Mouse (Mus musculus) ovary, postnatal 36 days (tissue): Measurements from ENCODE around the gene Nanos2.
A peak's percentile ranks its signal among the peaks of the same experiment; 100 is the strongest.

Source experiments
- DNase-seq: peaks from one replicate; pipeline ENCODE4 v3.0.0; 2022; ENCODE audit warnings: low spot score, mixed read lengths

The Nanos2 gene

GRCm38 (mm10) chr7:18991660-18992293 is 4.6 kb downstream of the Nanos2 start:
- DNase-seq, result no peak

- DNase-seq, result peak; percentile 42
Observed at GRCm38 (mm10) chr7:18992294-18992675, 5.1 kb downstream of the Nanos2 start.

GRCm38 (mm10) chr7:18993036-18993435 is 5.8 kb downstream of the Nanos2 start:
- no peak for DNase-seq

GRCm38 (mm10) chr7:18998835-18999234 is 11.6 kb downstream of the Nanos2 start:
- no peak for DNase-seq

- DNase-seq, result no peak
Observed at GRCm38 (mm10) chr7:19000421-19000820, 13.2 kb downstream of the Nanos2 start.

GRCm38 (mm10) chr7:19001066-19001806 is 14.0 kb downstream of the Nanos2 start:
- DNase-seq, result peak; percentile 52

- no peak for DNase-seq
Observed at GRCm38 (mm10) chr7:19001807-19002085, 14.5 kb downstream of the Nanos2 start.

- DNase-seq, result no peak
Observed at GRCm38 (mm10) chr7:19002115-19002514, 14.9 kb downstream of the Nanos2 start.

- DNase-seq, result peak; percentile 54
Observed at GRCm38 (mm10) chr7:19002848-19003498, 15.8 kb downstream of the Nanos2 start.

GRCm38 (mm10) chr7:19003902-19004630 is 16.9 kb downstream of the Nanos2 start, which contains the start of gene Irf2bp1:
Irf2bp1 (plus strand) TSS chr7:19004044.
- DNase-seq, result peak; percentile 91

GRCm38 (mm10) chr7:19004631-19005079 is 17.5 kb downstream of the Nanos2 start:
- DNase-seq, result no peak

- DNase-seq, result no peak
Observed at GRCm38 (mm10) chr7:19005417-19006121, 18.4 kb downstream of the Nanos2 start.

GRCm38 (mm10) chr7:19006476-19006875 is 19.3 kb downstream of the Nanos2 start:
- DNase-seq, result peak; percentile 77

GRCm38 (mm10) chr7:19007026-19007977 is 20.1 kb downstream of the Nanos2 start:
- no peak for DNase-seq

GRCm38 (mm10) chr7:19010581-19010980 is 23.4 kb downstream of the Nanos2 start:
- DNase-seq, result no peak

- DNase-seq, result peak; percentile 52
Observed at GRCm38 (mm10) chr7:19012025-19012621, 24.9 kb downstream of the Nanos2 start.

GRCm38 (mm10) chr7:19012882-19013281 is 25.7 kb downstream of the Nanos2 start:
- DNase-seq, result no peak

- DNase-seq, result no peak
Observed at GRCm38 (mm10) chr7:19014452-19014851, 27.3 kb downstream of the Nanos2 start.

- no peak for DNase-seq
Observed at GRCm38 (mm10) chr7:19016042-19016441, 28.8 kb downstream of the Nanos2 start.

GRCm38 (mm10) chr7:19017909-19018308 is 30.7 kb downstream of the Nanos2 start:
- no peak for DNase-seq
